Mouse (Mus musculus) thymus, postnatal 14 days (tissue): ENCODE measurements around the gene Krt32.

Experiments used
- DNase-seq: peaks from one replicate; pipeline ENCODE4 v3.0.0; 2021

Krt32 gene

DNA sequence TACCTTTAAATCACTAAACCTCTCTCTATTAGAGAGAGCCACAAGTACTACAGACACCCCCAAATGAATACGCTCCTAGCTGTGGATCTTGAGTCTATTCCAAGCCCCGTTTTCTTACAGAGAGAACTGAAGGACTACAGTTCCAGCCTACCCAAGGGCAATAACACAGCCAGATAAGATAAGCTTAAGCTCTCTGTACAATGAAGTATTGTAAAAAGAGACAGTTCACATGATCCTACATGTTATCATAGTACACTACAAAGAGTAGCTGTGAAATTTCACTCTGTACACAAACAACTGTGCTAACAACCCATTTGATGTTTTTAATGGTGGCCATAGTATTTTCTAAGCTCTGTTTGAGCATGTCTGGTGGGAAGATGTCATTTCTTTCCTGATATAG lies 40.8 kb downstream of the Krt32 start:
- DNase-seq = no peak

- DNase-seq = no peak
These were observed 41.6 kb downstream of the Krt32 start for GRCm38 (mm10) chr11:100046303-100046866.

DNA sequence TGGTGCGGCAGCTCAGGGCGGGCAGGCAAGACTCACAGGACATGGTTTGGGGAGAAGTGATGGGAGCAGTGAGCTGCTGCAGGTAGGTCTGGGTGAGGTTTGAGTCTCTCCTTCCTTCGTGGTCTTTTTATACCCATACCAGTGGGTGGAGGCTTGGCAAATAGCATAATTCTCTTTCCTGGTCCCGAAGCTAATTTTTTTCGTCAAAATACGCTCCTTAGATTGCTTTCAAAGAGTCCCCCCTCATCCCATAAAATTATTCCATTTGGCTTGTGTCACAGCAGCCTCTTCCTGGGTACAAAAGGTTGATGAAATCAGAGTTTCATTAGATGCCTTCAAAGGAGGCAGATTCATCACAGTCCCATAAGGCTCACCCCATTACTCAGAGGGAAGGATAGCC lies 46.6 kb downstream of the Krt32 start, which contains the start of gene Krt34:
Gene Krt34, minus strand, starts transcription at position 101 of the 400 bp plus-strand sequence.
- no peak for DNase-seq
